Mouse (Mus musculus) splenic B cell, adult 2 months (primary cell): ENCODE results near the gene Mrpl39.

ENCODE experiments used
- DNase-seq: peaks from one replicate; pipeline ENCODE4 v3.0.0-alpha.2; 2011; ENCODE audit warnings: low read depth, low spot score
- H3K27me3 ChIP-seq: 2 replicates; pipeline ENCODE4 v1.6.1; 2012; ENCODE audit warnings: mild to moderate bottlenecking, low read length, moderate library complexity, mixed read lengths; ENCODE audit not compliant: control insufficient read depth, poor library complexity, insufficient read depth, severe bottlenecking
- H3K36me3 ChIP-seq: 2 replicates; pipeline ENCODE4 v1.6.1; 2012; ENCODE audit warnings: mild to moderate bottlenecking, low read length, moderate library complexity, mixed read lengths; ENCODE audit not compliant: control insufficient read depth, poor library complexity, insufficient read depth, severe bottlenecking

Gene Mrpl39

DNA sequence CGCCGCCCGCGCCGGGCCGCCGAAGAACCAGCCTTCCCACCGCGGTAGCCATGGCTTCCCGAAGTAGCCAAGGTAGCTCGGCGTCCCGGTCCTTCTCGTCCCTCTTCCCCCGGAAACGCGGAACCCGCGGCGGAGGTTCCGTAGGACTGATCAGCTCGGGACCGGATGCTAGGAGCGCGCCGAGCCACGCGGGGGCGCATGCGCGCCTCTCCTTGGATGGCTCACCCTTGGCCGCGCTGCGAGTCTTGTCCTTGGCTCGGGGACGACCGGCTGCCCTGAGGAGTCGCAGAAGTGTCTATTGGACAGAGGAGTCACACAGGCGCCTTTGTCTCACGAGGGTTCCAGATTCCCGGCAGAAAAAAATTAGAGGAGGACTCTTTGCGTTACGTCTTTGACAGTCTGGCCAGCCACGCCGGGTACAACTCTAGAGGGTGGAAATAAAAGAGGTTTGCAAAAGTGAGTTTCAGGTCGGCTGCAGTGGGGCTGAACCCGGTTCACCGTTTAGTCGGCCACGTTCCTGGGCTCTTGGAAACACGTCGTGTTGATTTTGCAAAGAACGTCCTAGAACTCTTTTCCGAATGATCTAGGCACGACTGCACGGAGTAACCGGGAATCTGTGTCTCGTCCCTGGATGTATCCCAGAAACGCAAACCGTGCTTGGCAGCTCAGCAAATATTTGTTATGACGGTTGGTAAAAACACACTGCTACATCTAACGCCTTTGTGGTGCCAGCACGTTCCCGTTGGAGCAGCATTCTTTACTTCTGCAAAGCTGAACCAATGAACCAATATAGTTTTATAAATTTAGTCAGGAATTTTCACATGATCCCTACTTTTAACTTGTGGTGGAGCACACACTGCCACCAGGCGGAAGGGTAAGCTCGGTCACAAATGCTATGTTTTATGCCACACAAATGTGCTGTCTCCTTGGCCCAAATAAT is at the start of gene Mrpl39:
Gene Mrpl39, minus strand, starts transcription at position 577 of the 940 bp plus-strand sequence.
- DNase-seq, result peak; percentile 96
- H3K27me3 ChIP-seq, result no peaks in the 10 kb centered on the region
- 0 out of 2 replicates have a peak, but pooled peaks cover 3% of the 10 kb centered on the region for H3K36me3 ChIP-seq

DNA sequence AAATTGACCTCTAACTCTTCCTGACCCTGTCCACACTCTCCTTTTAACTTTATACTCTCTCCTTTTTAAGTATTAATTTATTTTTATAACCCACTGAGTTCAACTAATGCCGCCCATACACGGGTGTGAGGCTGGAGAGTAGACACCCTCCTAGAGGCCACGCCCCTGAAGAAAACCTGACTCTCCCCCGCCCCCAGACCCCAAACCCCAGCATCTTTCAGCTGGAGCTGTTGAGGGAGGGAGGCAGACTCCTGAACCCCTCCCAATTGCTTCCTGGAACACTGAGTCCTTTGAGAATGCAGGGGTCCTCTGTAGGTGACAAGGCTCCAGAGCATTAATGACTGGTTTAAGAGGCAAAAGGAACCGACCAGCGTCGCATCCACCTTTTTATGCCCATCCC is 49.4 kb upstream of the Mrpl39 start:
- no peak for DNase-seq
- H3K36me3 ChIP-seq, result no peaks in the 10 kb centered on the region
- H3K27me3 ChIP-seq, result no peaks in the 10 kb centered on the region

DNA sequence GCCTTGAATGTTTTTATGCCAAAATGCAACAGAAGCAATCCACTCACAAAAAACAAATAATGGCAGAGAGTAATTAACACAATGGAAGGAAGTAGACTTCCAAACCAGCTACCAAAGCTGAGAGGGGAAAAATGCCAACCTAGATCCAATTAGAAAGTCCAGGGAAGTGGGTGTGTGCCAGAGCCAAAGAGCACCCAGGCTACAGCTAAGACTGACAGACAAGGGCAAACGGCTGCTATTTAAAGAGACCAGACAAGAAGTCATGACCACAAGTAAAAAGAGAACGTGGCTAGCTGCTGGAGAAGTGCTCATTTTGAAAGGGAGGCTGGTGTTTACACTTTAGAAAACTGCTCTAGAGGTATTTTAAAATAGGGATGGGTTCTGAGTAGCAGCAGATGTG is 47.7 kb upstream of the Mrpl39 start:
- Histone ChIP-seq H3K27me3 (no peaks in the 10 kb centered on the region), H3K36me3 (no peaks in the 10 kb centered on the region)
- DNase-seq, result no peak

DNA sequence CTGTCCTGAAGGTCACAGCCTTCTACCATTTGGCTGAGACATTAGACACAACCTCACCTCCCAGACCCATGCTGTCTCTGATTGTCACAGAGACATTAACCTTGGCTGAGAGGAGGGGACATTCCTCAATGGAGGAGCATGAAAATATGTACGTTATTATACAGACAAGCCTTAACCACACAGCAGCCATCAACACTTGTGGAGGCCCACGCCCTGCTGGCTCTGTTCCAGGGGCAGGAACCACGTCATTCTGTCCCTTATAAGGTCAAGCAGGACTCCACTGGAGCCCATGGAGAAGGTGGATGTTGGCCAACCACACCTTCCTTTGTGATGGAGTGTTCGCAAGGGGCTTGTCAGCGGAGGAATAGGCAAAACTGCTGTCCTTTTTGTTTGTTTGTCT is 44.2 kb upstream of the Mrpl39 start:
- Histone ChIP-seq H3K27me3 (no peaks in the 10 kb centered on the region), H3K36me3 (no peaks in the 10 kb centered on the region)
- DNase-seq, result no peak

DNA sequence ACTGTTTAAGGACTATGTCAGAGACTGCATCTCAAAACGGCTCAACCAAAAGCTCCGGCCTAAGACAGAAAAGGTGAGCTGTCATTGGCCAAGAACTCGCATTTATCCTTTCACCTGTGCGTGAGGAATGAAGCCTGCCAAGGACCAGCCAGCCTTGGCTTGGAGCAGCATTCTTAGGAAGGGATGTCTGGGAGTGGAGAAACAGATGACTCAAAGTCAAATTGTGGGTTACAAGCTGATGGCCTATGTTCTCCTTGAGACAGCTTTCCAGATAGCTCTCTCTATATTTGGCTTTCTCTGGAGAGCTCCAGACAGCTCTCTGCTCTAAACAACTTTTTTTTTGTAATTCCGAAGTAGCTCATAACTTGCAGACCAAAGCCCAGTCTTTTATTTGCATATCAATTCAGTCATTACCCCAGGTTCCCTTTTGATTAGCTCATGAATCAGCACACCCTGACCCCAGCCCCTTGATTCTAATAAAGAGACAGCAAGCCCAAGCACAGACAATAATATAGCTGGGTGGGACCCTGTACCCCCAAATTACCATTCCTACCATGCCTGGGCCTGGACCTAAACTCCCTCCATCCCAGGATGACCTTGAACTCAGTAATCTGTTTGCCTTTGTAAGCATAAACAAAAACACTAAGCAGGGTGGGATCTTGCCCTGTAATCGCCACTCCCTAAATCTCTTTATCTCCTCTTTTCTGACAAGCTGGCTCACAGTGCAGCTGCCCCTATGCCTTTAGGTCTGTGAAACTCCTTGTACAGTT is 43.5 kb upstream of the Mrpl39 start:
- Histone ChIP-seq H3K36me3 (no peaks in the 10 kb centered on the region), H3K27me3 (no peaks in the 10 kb centered on the region; the same call in 1 of the 2 replicates)
- DNase-seq, result no peak

DNA sequence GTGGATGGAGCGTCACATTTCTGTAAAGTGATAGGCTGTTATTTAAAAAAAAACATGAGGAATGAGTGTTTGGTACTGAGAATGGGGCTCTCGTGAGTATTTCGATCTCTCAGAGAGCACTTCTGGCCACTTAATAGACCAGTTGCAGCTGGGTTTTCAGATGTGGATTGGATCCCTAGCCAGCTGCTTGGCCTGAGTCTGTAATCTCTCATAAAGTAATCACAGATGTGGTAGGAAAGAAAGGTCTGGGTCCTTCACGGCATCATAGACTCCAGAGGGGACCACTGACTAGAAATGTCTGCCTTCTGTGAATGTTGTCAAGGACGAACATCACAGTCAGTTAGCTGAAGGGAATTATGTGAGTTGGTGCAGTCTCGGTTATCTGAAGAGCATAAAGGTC is 42.9 kb upstream of the Mrpl39 start:
- no peak for DNase-seq
- Histone ChIP-seq H3K36me3 (no peaks in the 10 kb centered on the region), H3K27me3 (peaks cover 2% of the 10 kb centered on the region; the same call in 1 of the 2 replicates)

DNA sequence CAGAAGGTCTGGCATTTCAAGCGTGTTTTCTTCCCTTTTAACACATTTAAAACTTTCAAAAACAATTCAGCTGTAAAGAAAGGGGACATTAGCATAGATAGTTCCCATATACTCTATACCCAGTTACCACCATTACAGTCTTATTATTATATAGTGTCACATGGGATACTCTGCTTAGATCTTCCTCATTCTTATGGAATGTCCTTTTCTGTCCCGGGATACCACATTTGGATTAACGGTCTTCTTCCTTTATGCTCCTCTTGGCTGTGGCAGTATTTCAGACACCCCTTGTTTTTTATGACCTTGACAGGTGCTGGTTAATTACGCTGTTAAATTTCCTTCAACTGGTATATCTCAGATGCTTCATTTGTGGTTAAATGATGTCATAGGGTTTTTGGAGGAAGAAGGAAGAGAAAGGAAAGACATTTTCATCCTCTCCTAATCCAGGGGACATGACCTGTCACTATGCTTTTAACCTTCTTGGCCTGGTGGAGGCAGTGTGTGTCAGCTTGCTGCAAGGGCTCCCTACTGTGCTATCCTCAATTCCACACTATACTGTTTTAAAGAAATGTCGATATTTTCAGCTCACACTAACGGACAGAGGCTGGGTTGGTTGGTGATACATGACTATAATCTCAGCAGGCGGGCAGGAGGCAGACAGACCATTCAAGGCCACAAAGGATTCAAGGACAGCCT is 40.7 kb upstream of the Mrpl39 start:
- Histone ChIP-seq H3K36me3 (no peaks in the 10 kb centered on the region), H3K27me3 (peaks cover 2% of the 10 kb centered on the region; the same call in 1 of the 2 replicates)
- DNase-seq, result no peak

DNA sequence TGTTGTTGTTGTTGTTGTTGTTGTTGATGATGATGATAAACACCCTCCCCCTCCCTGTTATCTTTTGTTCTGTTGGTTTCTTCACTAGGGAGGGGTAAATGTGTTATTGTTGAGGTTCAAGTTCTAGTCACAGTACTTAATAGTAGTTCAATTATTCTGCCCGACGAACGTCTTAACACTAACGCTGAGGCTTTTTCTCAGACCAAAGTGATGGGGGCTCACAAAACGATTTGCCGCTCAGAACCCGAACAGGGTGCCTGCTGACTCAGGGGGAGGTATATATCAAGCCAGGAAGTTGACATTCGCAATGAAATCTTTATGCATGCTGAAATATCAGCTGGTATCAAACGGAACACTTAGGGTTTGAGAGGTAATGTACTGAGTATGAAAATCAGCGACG is 39.8 kb upstream of the Mrpl39 start:
- Histone ChIP-seq H3K36me3 (no peaks in the 10 kb centered on the region), H3K27me3 (peaks cover 2% of the 10 kb centered on the region; the same call in 1 of the 2 replicates)
- DNase-seq, result no peak

DNA sequence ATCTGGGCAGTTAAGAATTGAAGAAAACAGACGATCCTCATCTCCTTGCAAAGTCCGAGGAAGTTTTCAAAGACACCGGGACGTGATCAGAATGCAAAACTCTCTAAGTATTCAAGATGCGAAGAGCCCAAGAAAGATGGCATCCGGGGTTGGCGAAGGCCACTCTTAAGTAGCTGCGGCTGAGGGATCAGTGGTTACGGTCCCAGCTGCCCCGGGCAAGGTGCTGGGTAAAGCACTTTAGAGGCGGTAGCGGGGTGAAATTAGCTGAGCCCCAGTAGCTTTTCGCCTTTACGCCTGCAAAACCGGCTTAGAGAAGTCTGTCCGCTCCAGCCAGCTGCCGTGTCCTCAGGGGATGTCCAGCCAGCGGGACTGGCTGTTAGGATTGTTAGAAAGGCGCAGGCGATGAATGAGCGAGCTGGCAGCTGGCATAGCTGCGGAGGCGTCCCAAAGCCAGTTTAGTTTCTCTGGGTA is 39.3 kb upstream of the Mrpl39 start:
- peak; percentile 12 for DNase-seq
- Histone ChIP-seq H3K36me3 (no peaks in the 10 kb centered on the region), H3K27me3 (peaks cover 2% of the 10 kb centered on the region; the same call in 1 of the 2 replicates)

DNA sequence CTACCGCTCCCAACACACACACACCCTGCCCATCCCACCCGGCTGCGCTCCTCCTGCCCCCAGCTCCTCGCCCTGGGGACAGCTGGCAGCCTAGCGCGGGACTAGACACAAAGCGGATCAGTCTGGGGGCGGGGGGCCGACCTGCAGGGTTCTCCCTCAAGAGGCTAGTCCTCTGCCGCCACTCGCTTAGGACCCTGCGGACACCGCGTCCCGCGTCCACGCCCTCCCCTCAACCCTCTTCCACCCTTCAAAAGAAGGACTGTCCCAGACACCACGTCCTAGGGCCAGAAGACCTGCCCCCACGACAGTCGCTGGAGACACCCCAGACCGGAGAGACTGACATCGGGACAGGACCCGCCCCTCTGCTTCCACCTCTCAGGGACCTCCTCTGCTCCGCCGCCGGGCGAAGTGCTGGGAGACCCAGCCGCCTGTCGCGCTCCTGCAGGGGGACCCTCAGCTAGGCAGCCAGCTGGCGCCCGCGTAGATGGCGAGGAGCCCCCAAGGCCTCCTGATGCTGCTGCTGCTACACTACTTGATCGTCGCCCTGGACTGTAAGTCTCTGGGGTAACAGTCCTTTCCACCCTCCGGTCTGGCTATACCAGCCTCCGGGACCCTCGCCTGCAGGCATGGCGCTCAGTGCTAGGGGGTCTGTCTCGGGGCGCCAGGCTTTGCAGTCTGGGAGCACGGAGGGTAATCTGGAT is 38.6 kb upstream of the Mrpl39 start, which contains the start of gene Jam2:
Gene Jam2, plus strand, starts transcription at position 121 of the 701 bp plus-strand sequence.
- DNase-seq, result peak; percentile 11
- H3K36me3 ChIP-seq, result no peaks in the 10 kb centered on the region
- H3K27me3 ChIP-seq, result peaks cover 2% of the 10 kb centered on the region; the same call in 1 of the 2 replicates

DNA sequence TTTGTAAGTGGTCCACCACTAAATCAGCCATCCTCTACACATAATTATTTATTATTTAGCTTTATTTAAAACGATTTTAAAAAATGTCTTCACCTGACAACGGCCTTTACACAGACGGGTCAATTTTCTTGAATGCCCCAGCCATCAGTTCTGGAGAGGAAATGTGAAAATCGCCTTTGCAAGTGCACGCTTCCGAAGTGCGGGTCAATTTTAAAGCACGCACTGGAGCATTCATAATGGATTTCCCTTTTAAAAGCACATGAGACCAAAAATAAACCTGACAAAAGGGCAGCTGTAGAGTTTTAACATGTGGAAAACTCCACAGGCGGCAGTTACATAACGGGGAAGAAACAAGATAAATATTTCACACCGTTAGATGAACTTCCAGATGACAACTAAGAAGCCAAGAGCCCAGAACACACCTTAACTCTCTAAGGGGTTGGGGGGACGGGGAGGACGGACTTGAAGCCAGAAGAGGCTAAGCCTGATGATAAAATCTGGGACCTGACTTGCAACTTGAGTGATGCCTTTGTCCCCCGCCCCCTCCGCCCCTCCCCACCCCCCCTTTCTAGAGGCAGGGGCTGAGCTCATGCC is 37.8 kb upstream of the Mrpl39 start:
- no peak for DNase-seq
- peaks cover 2% of the 10 kb centered on the region; the same call in 1 of the 2 replicates for H3K27me3 ChIP-seq

DNA sequence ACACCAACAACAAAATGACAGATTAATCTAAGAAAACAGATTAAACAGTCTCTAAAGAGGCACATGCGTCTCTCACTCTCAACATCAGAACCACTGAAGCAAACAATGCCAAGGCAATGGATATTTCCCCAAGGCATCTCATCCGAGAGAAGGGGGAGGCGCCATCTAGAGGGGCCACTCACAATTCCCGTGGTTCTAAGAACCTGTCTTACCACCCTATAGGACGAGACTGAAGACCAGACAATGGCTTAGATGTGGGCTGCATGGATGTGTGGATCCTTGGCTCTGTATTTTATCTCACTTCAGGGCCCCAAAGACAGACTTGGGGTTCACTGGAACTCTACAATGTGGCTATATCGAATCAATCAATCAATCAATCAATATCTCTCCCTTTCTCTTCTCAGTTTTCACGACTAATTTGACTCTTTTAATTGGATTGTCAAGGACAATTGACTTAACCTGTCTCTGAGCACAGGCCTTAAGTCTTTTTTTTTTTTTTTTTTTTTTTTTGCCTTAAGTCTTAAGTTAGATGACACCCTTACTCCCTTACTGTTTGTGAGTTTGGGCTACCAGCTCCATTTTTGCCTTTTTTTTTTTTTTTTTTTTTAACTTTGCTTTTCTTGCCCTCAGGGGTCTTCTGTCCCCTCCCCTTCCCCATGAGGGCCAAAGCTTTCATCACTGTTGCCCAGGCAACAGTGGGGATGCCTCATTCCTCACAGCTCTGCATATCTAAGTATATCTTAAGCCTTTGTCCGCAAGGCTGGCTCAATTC is 37.1 kb upstream of the Mrpl39 start:
- H3K27me3 ChIP-seq, result peaks cover 2% of the 10 kb centered on the region; the same call in 1 of the 2 replicates
- no peak for DNase-seq
- no peaks in the 10 kb centered on the region for H3K36me3 ChIP-seq

More for the DNA sequence above, 37.8 kb upstream of the Mrpl39 start:
- no peaks in the 10 kb centered on the region for H3K36me3 ChIP-seq

DNA sequence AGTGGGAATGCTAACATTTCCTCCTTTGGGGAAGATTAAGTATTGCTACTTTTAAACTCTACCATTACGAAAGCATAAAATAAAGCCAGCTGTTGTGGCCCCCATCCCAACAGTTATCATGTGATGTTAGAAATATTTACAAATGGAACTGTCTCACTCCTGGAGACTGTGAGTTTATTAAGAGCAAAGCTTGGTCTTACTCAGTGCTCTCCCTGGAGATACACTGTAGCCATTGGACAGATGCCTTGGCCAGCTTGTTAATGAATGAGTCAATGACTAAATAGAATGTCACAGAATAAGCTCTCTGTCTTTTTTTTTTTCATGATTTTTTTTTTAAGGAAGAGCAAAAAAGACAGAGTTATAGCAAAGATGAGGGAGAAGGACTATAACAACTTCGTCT is 35.9 kb upstream of the Mrpl39 start:
- Histone ChIP-seq H3K36me3 (no peaks in the 10 kb centered on the region), H3K27me3 (peaks cover 2% of the 10 kb centered on the region; the same call in 1 of the 2 replicates)
- no peak for DNase-seq
